Mouse (Mus musculus) midbrain, embryonic 12.5 days (tissue): Measurements from ENCODE around the gene Arhgef10l. TPM values are rescaled to one million over a fixed set of nuclear protein-coding genes. Genes with fewer than 3 reads are reported as not detected.
"Not testable (repeated sequence)": the region's sequence is repeated elsewhere in the genome, so short reads cannot be mapped to it uniquely, and the experiment has no call there.

Source experiments
- ATAC-seq: fragments of 200-750 bp; cut with Nextera tagmentation; 2 replicates; pipeline ENCODE4 v1.8.0; 2017; ENCODE audit warnings: low read depth, moderate TSS enrichment, moderate library complexity; ENCODE audit not compliant: low FRiP score
- H3K27ac ChIP-seq: fragments of 300-500 bp; sonication (generic); replicated peaks from 2 replicates; pipeline ENCODE4 v1.5.1; 2016; ENCODE audit warnings: mild to moderate bottlenecking
- H3K27me3 ChIP-seq: fragments of 300-500 bp; sonication (generic); 2 replicates; pipeline ENCODE4 v1.6.1; 2016; ENCODE audit warnings: mild to moderate bottlenecking
- H3K36me3 ChIP-seq: fragments of 300-500 bp; sonication (generic); 2 replicates; pipeline ENCODE4 v1.6.1; 2016
- H3K4me1 ChIP-seq: fragments of 300-500 bp; sonication (generic); 2 replicates; pipeline ENCODE4 v1.6.1; 2016
- H3K4me2 ChIP-seq: fragments of 300-500 bp; sonication (generic); replicated peaks from 2 replicates; pipeline ENCODE4 v1.6.1; 2016; ENCODE audit warnings: mild to moderate bottlenecking, moderate library complexity
- H3K4me3 ChIP-seq: fragments of 300-500 bp; sonication (generic); 2 replicates; pipeline ENCODE4 v1.5.1; 2016; ENCODE audit warnings: mild to moderate bottlenecking
- H3K9ac ChIP-seq: fragments of 300-500 bp; sonication (generic); replicated peaks from 2 replicates; pipeline ENCODE4 v1.6.1; 2016; ENCODE audit warnings: mild to moderate bottlenecking, moderate library complexity
- H3K9me3 ChIP-seq: fragments of 300-500 bp; sonication (generic); 2 replicates; pipeline ENCODE4 v1.6.1; 2016; ENCODE audit warnings: mild to moderate bottlenecking
- whole genome bisulfite sequencing: fragments of 180-500 bp; shearing (Covaris S2); methylation state at CpG from one replicate; pipeline ENCODE4 v1.1.7; 2016; 5-methylcytosine and 5-hydroxymethylcytosine counted together
- polyA plus RNA-seq: library from polyadenylated mRNA; unstranded; fragments of >200 nt; fragmentation: Nextera tagmentation; extraction: Ambion mirVana; gene quantifications from 2 replicates; pipeline ENCODE4 v1.2.1, GENCODE M21; 2016

Gene Arhgef10l
- polyA plus RNA-seq, 1 experiment from 2014 or later = 36.5 TPM

- Histone ChIP-seq H3K9me3 (no peaks in the 10 kb centered on the region), H3K4me2 (no peak overlapping the region), H3K27ac (no peak overlapping the region), H3K27me3 (no peaks in the 10 kb centered on the region), H3K36me3 (peaks cover 96% of the 10 kb centered on the region), H3K4me3 (no peak overlapping the region), H3K4me1 (no peaks in the 10 kb centered on the region), H3K9ac (no peak overlapping the region)
- no peak for ATAC-seq
- WGBS = 96% methylated on average over 2 of the region's 2 CpGs
These were observed 96.4 kb downstream of the Arhgef10l start for GRCm38 (mm10) chr4:140569394-140569793.

- Histone ChIP-seq H3K4me3 (no peak overlapping the region), H3K27me3 (no peaks in the 10 kb centered on the region), H3K4me2 (no peak overlapping the region), H3K27ac (no peak overlapping the region), H3K9ac (no peak overlapping the region), H3K9me3 (no peaks in the 10 kb centered on the region), H3K36me3 (peaks cover 96% of the 10 kb centered on the region), H3K4me1 (no peaks in the 10 kb centered on the region)
- no peak for ATAC-seq
- WGBS = 95% methylated on average over 11 of the region's 11 CpGs
These were observed 97.8 kb downstream of the Arhgef10l start for GRCm38 (mm10) chr4:140567911-140568480.

DNA sequence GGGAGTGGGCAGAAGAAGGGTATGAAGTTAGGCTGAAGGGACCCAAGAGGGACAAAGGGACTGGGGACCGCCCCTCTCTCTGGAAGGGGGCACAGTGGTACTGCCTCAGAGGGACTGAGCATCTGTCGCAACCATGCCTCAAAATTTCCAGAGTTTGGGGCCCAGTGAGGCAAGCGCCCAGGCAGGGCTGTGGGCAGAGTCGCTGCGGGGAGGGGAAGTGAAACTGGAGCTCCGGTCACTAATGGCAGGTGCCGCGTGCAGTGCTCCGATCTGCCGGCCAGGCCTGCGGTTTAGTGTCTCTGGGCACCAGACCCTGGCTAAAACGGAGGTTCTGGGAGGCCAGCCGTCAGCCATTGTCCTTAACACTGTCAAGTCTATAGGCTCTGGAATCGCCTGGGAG, 99.0 kb downstream of the Arhgef10l start:
- no peak for ATAC-seq

GRCm38 (mm10) chr4:140564459-140564858, 101.4 kb downstream of the Arhgef10l start:
- not testable (repeated sequence) for H3K4me3 ChIP-seq, H3K27ac ChIP-seq, H3K4me1 ChIP-seq, ATAC-seq, H3K4me2 ChIP-seq, H3K27me3 ChIP-seq, H3K9ac ChIP-seq
- H3K9me3 ChIP-seq = peaks cover 12% of the 10 kb centered on the region; the same call in 1 of the 2 replicates
- peaks cover 95% of the 10 kb centered on the region for H3K36me3 ChIP-seq
- 95% methylated on average over 1 of the region's 1 CpGs for WGBS

More for the DNA sequence above, 99.0 kb downstream of the Arhgef10l start:
- peaks cover 8% of the 10 kb centered on the region; the same call in 1 of the 2 replicates for H3K9me3 ChIP-seq
- no peak overlapping the region for H3K9ac ChIP-seq
- peak overlapping the region; percentile 31; the same call in 1 of the 2 replicates for H3K27ac ChIP-seq
- no peak overlapping the region for H3K4me3 ChIP-seq
- H3K27me3 ChIP-seq = no peaks in the 10 kb centered on the region
- peaks cover 96% of the 10 kb centered on the region for H3K36me3 ChIP-seq
- WGBS = 92% methylated on average over 14 of the region's 14 CpGs
- H3K4me1 ChIP-seq = no peaks in the 10 kb centered on the region
- H3K4me2 ChIP-seq = no peak overlapping the region

DNA sequence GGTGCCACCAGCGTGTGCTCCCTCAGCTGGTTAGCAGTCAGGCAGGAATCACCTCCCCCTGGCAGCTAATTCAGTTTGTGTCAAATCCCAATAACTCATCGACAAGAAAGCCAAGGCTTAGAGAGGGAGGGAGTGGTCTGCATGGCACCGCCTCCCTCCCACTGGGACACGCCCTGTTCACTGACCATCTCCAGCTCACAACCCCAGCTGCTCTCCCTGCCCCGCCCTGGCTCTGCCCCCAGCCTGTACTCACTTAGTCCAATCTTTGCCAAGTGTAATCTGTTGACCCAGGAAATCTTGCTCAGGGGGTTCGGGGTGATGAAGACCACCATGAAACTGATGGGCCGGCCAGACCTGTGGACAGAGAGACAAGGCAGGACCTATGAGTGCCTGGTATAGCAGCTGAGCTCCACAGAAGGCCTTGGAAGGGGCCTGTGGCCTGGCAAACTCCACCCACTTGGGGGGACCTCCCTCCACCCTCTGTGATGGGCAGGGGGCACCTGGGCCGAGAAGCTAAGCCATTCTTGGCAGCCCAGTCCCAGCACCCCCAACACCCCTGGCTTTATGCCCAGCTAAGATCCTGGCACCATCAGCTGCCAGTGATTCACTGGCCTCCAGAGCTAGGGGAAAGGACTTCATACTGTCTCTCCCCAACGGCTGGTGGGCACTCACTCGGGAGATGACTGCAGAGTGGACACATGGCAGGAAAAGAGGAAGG, 103.2 kb downstream of the Arhgef10l start:
- 94% methylated on average over 10 of the region's 10 CpGs for WGBS
- no peak overlapping the region for H3K4me3 ChIP-seq
- no peaks in the 10 kb centered on the region for H3K27me3 ChIP-seq
- no peak overlapping the region for H3K4me2 ChIP-seq
- H3K4me1 ChIP-seq = no peaks in the 10 kb centered on the region
- no peak for ATAC-seq
- H3K27ac ChIP-seq = no peak overlapping the region
- H3K9ac ChIP-seq = no peak overlapping the region
- peaks cover 12% of the 10 kb centered on the region; the same call in 1 of the 2 replicates for H3K9me3 ChIP-seq
- peaks cover 95% of the 10 kb centered on the region for H3K36me3 ChIP-seq

- Histone ChIP-seq H3K4me2 (no peak overlapping the region), H3K4me3 (no peak overlapping the region), H3K4me1 (no peaks in the 10 kb centered on the region), H3K27me3 (no peaks in the 10 kb centered on the region), H3K36me3 (peaks cover 95% of the 10 kb centered on the region), H3K27ac (no peak overlapping the region), H3K9me3 (peaks cover 12% of the 10 kb centered on the region; the same call in 1 of the 2 replicates), H3K9ac (no peak overlapping the region)
- 93% methylated on average over 3 of the region's 3 CpGs for WGBS
- ATAC-seq = no peak
These were observed 104.1 kb downstream of the Arhgef10l start for GRCm38 (mm10) chr4:140561744-140562143.

DNA sequence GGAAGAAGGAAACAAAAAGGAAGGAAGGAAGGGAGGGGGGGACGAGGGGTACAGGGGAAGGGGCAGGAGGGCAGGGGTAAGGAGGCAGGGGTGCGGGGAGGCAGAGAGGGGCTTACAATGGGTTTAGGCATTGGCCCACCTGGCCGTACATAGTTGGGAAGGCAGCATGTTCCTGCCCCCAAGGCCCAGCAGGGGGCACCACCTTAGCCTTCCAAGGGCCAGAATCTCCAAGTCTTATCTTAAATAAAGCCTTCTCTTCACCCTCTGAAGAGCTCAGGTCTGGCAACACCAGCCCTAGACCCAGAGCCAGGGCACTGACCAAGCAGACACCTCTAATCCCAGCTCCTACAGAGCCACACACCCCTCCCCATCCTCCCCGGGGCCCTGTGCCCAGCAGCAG, 106.0 kb downstream of the Arhgef10l start:
- H3K4me3 ChIP-seq = no peak overlapping the region
- no peak overlapping the region for H3K4me2 ChIP-seq
- H3K27ac ChIP-seq = no peak overlapping the region
- H3K9me3 ChIP-seq = peaks cover 12% of the 10 kb centered on the region; the same call in 1 of the 2 replicates
- no peak overlapping the region for H3K9ac ChIP-seq
- peaks cover 90% of the 10 kb centered on the region for H3K36me3 ChIP-seq
- WGBS = 87% methylated on average over 4 of the region's 4 CpGs
- ATAC-seq = no peak
- H3K4me1 ChIP-seq = no peaks in the 10 kb centered on the region
- no peaks in the 10 kb centered on the region for H3K27me3 ChIP-seq

DNA sequence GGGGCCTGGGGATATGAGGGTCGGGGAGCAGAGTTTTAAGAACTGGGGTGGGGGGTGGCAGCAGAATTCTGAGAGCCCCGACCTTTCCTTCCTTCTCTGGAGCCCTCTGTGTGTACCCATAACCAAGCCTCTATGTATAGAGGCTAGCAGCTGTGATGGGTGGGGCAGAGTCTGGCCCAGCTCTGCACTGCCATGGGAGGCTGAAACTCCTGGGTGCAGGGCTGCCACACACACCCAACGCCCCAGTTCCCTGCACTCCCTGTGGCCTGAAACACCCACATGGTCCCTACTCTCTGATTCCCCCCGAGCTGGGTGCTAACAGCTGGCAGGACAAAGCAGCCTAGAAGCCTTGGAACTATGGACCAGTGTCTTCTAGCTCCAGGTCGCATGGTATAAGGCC, 107.6 kb downstream of the Arhgef10l start:
- Histone ChIP-seq H3K4me1 (no peaks in the 10 kb centered on the region), H3K9me3 (peaks cover 12% of the 10 kb centered on the region; the same call in 1 of the 2 replicates), H3K4me2 (no peak overlapping the region), H3K4me3 (no peak overlapping the region), H3K9ac (no peak overlapping the region), H3K27ac (no peak overlapping the region), H3K27me3 (no peaks in the 10 kb centered on the region), H3K36me3 (peaks cover 90% of the 10 kb centered on the region)
- WGBS = 87% methylated on average over 5 of the region's 5 CpGs
- no peak for ATAC-seq

- Histone ChIP-seq H3K9ac (no peak overlapping the region), H3K4me3 (no peak overlapping the region), H3K9me3 (peaks cover 1% of the 10 kb centered on the region; the same call in 1 of the 2 replicates), H3K4me1 (no peaks in the 10 kb centered on the region), H3K4me2 (no peak overlapping the region), H3K36me3 (peaks cover 90% of the 10 kb centered on the region), H3K27ac (peak overlapping the region; percentile 47; the same call in 1 of the 2 replicates), H3K27me3 (no peaks in the 10 kb centered on the region)
- 86% methylated on average over 10 of the region's 10 CpGs for WGBS
- ATAC-seq = no peak
These were observed 109.3 kb downstream of the Arhgef10l start for GRCm38 (mm10) chr4:140556561-140556960.

DNA sequence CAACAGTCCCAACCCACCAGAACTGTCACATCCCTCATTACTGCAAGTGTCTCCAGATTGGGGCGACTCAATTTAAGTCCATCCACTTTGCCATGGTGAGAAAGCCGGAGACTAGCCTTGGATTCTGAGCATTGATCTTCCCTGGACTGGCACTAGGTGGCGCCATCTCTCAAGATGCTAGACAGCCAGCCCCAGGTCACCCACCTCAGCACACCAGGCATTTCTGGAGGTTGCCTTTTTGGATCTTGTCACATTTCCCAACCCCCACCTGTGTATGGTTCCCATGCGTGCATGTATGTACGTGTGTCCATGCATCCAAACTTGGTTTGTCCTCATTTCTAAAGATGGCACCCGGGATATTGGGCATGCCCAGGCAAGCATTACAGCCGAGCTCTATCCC, 110.5 kb downstream of the Arhgef10l start:
- H3K4me1 ChIP-seq = no peaks in the 10 kb centered on the region
- H3K36me3 ChIP-seq = peaks cover 90% of the 10 kb centered on the region
- H3K27ac ChIP-seq = peak overlapping the region; percentile 7; the same call in 1 of the 2 replicates
- no peak overlapping the region for H3K4me2 ChIP-seq
- WGBS = 58% methylated on average over 7 of the region's 7 CpGs
- H3K4me3 ChIP-seq = no peak overlapping the region
- H3K9me3 ChIP-seq = no peaks in the 10 kb centered on the region
- no peak for ATAC-seq
- H3K27me3 ChIP-seq = no peaks in the 10 kb centered on the region
- no peak overlapping the region for H3K9ac ChIP-seq

DNA sequence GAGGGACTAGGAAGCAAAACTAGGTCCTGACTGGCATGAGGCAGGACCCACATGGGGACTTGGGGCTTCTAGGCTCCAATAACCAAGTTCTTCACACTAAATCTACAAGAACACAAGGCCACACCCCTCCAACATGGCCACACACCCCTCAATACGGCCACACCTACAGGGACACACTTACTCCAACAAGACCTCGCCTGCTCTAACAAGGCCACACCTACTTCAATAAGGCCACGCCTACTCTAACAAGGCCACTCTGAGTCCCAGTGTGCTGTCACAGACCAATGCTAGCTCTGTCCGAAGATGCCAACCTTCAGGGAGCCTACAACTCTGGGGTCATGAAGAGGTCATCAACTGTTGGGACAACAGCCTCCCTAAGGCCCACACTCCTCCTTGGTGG, 111.3 kb downstream of the Arhgef10l start:
- Histone ChIP-seq H3K9ac (no peak overlapping the region), H3K27me3 (no peaks in the 10 kb centered on the region), H3K27ac (no peak overlapping the region), H3K4me2 (no peak overlapping the region), H3K36me3 (peaks cover 91% of the 10 kb centered on the region), H3K9me3 (no peaks in the 10 kb centered on the region), H3K4me3 (no peak overlapping the region), H3K4me1 (no peaks in the 10 kb centered on the region)
- no peak for ATAC-seq
- WGBS = 82% methylated on average over 4 of the region's 4 CpGs

DNA sequence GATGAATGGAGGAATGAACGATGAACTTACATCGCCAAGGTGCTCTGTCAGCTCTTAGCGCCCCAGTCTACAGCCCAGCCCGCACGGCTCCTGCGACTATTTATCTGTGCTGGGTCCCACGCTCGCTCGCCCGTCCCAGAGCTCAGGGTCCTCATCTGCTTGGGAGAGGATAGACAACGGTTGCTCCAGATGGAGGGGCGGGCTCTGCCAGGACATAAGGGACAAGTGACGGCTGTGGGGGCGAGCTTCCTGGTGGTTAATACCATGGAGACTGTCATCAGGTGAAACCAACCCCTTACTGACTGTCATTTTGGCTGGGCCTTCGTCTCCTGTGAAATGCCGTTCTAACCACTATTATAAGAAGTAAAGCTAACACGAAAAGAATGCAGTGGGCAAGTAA, 114.0 kb downstream of the Arhgef10l start:
- ATAC-seq = no peak
- H3K4me1 ChIP-seq = no peaks in the 10 kb centered on the region
- no peaks in the 10 kb centered on the region for H3K9me3 ChIP-seq
- no peak overlapping the region for H3K27ac ChIP-seq
- peaks cover 83% of the 10 kb centered on the region for H3K36me3 ChIP-seq
- no peak overlapping the region for H3K4me3 ChIP-seq
- no peak overlapping the region for H3K4me2 ChIP-seq
- H3K9ac ChIP-seq = no peak overlapping the region
- H3K27me3 ChIP-seq = no peaks in the 10 kb centered on the region
- 93% methylated on average over 17 of the region's 17 CpGs for WGBS
